Mouse (Mus musculus): ENCODE measurements at regions not wholly inside any gene's neighbourhood (a gene's known extent, or its start where the extent isn't known, plus 50 kb on each side); places are given as distances from the start of the nearest gene placed in this dataset.

DNA sequence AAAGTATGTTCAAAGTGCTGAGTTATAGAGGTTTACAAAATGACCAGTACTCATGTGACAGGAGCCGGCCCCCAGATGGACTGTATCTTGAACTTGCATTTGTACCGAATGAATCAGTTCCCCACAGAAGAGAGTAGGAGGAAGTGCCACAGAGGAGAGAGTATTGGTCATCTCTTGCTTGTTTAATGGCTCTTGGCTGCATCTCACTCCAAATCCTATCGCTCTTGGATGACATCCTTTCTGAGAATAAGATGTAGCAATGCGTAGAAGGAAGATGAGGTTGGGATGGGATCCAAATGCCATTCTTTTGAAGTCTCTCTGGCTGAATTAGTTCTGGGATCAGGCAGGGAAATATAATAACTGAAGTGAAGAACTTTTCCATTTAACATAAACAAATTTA lies 55.2 kb upstream of the Bmper start:
- no peaks in the 10 kb centered on the region for H3K27me3 ChIP-seq (ENCODE audit: control insufficient read depth, insufficient read depth, low read length)

DNA sequence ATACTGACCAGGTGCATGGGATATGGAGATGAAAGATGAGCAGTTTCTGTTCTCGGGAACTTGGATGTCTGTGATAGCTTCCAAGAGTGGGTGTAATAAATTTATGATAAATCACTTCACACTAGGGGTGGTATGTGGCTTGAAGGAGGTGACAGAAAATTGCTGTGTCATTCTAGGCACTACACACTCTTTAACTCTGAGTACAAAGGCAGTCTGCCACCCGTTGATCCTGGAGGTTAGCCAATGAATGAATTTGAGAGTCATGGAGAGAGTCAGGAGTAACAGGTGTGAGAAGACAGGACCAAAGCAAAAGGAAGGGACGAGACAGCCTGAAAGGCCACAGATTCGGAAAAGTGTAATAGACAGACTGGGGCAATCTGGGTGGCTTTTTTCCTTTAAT lies 54.7 kb upstream of the Bmper start:
- no peak overlapping the region for H3K4me2 ChIP-seq (ENCODE audit: low read depth)
- 51% methylated on average over 4 of the region's 4 CpGs for WGBS (ENCODE audit: insufficient replicate concordance)
- H3K36me3 ChIP-seq (replicated peaks; ENCODE audit: control insufficient read depth, insufficient read depth, low read depth): no peaks in the 10 kb centered on the region
- H3K27ac ChIP-seq: no peak overlapping the region
- H3K27me3 ChIP-seq (ENCODE audit: control insufficient read depth, insufficient read depth, low read length): no peaks in the 10 kb centered on the region
- ATAC-seq (ENCODE audit: insufficient read depth) (no peak), DNase-seq (ENCODE audit: low read depth in 3 of 3, low spot score in 3 of 3) (no peak)
- no peaks in the 10 kb centered on the region for H3K4me1 ChIP-seq (replicated peaks; ENCODE audit: control insufficient read depth in 2 of 2, insufficient read depth in 2 of 2, low read length in 1 of 2)
- no peak for TF ChIP-seq CTCF (IDR thresholded peaks at IDR 0.05; ENCODE audit: low read depth)
- no peak for TF ChIP-seq EP300 (IDR thresholded peaks at IDR 0.05; ENCODE audit: low read depth)
- H3K9me3 ChIP-seq (ENCODE audit: control insufficient read depth, low read length): no peaks in the 10 kb centered on the region
- H3K4me3 ChIP-seq (ENCODE audit: insufficient read depth in 1 of 2, low read depth in 2 of 2, low read length in 2 of 2): no peak overlapping the region
- H3K9ac ChIP-seq (replicated peaks): no peak overlapping the region

More for the DNA sequence above, 55.2 kb upstream of the Bmper start:
- H3K9me3 ChIP-seq (ENCODE audit: control insufficient read depth, low read length): no peaks in the 10 kb centered on the region
- no peak overlapping the region for H3K27ac ChIP-seq
- no peaks in the 10 kb centered on the region for H3K4me1 ChIP-seq (replicated peaks; ENCODE audit: control insufficient read depth in 2 of 2, insufficient read depth in 2 of 2, low read length in 1 of 2)
- WGBS (ENCODE audit: insufficient replicate concordance): 60% methylated on average over 4 of the region's 4 CpGs
- H3K4me3 ChIP-seq (ENCODE audit: insufficient read depth in 1 of 2, low read depth in 2 of 2, low read length in 2 of 2): no peak overlapping the region
- ATAC-seq (ENCODE audit: insufficient read depth) (no peak), DNase-seq (ENCODE audit: low read depth in 3 of 3, low spot score in 3 of 3) (no peak)
- no peak overlapping the region for H3K9ac ChIP-seq (replicated peaks)
- H3K36me3 ChIP-seq (replicated peaks; ENCODE audit: control insufficient read depth, insufficient read depth, low read depth): no peaks in the 10 kb centered on the region
- TF ChIP-seq CTCF (IDR thresholded peaks at IDR 0.05; ENCODE audit: low read depth) (no peak), EP300 (IDR thresholded peaks at IDR 0.05; ENCODE audit: low read depth) (no peak)
- H3K4me2 ChIP-seq (ENCODE audit: low read depth): no peak overlapping the region

DNA sequence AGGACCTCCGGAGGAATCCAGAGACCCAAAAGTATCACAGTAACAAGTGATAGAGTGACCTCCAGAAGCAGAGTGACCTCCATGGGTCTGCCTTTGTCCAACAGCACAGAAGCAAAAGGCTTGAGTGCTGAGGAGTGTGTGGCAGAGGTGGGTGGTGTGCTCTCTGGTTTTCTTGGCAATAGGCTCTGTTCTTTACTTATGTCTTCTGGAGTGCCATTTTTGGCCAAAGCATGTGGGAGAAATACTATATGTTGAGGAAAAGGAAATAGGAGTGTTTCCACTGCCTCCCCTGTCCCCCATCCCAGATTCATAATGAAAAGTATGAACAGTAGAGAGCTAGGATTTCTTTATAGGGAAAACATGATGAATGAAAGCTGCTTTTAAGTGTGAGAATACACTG lies 51.5 kb upstream of the Bmper start:
- Histone ChIP-seq H3K9ac (replicated peaks) (no peak overlapping the region), H3K4me1 (replicated peaks; ENCODE audit: control insufficient read depth in 2 of 2, insufficient read depth in 2 of 2, low read length in 1 of 2) (no peaks in the 10 kb centered on the region), H3K36me3 (replicated peaks; ENCODE audit: control insufficient read depth, insufficient read depth, low read depth) (no peaks in the 10 kb centered on the region), H3K9me3 (ENCODE audit: control insufficient read depth, low read length) (no peaks in the 10 kb centered on the region), H3K27me3 (ENCODE audit: control insufficient read depth, insufficient read depth, low read length) (no peaks in the 10 kb centered on the region), H3K4me3 (ENCODE audit: insufficient read depth in 1 of 2, low read depth in 2 of 2, low read length in 2 of 2) (no peak overlapping the region), H3K27ac (no peak overlapping the region), H3K4me2 (ENCODE audit: low read depth) (no peak overlapping the region)
- ATAC-seq (ENCODE audit: insufficient read depth) (no peak), DNase-seq (ENCODE audit: low read depth in 3 of 3, low spot score in 3 of 3) (no peak)
- 67% methylated on average over 1 of the region's 1 CpGs for WGBS (ENCODE audit: insufficient replicate concordance)
- TF ChIP-seq EP300 (IDR thresholded peaks at IDR 0.05; ENCODE audit: low read depth) (no peak), CTCF (IDR thresholded peaks at IDR 0.05; ENCODE audit: low read depth) (no peak)

Data from liver, embryonic 14.5 days (tissue).